8 mouse cellular contexts compared by ENCODE assay signal in genomic region chr7:27402675-27403074, GRCm38 (mm10). TPM values are rescaled to one million over a fixed set of nuclear protein-coding genes. Genes with fewer than 3 reads are reported as not detected.
DNase-seq lines count a peak whose midpoint lies in the region; ATAC-seq and TF ChIP-seq lines count a peak whose summit lies in the region.

No protein-coding gene starts in this region.

- no peaks in the 10 kb centered on the region for H3K36me3 ChIP-seq in heart, postnatal 0 days (replicated peaks; ENCODE audit: control insufficient read depth, insufficient read depth, low read length)
- no peaks in the 10 kb centered on the region for H3K36me3 ChIP-seq in heart, embryonic 11.5 days (ENCODE audit: control insufficient read depth, insufficient read depth, low read length)
- H3K36me3 ChIP-seq in hindbrain, postnatal 0 days (ENCODE audit: insufficient read depth, low read length) = peaks cover 10% of the 10 kb centered on the region; the same call in 1 of the 2 replicates
- H3K36me3 ChIP-seq in limb, embryonic 11.5 days (ENCODE audit: control insufficient read depth, insufficient read depth, low read length) = no peaks in the 10 kb centered on the region

- peaks cover 87% of the 10 kb centered on the region for H3K27me3 ChIP-seq in heart, postnatal 0 days (ENCODE audit: control insufficient read depth, insufficient read depth, low read length)
- H3K27me3 ChIP-seq in heart, embryonic 11.5 days (ENCODE audit: control insufficient read depth, insufficient read depth, low read length) = peaks cover 83% of the 10 kb centered on the region
- H3K27me3 ChIP-seq in hindbrain, postnatal 0 days (ENCODE audit: insufficient read depth, low read length) = peaks cover 37% of the 10 kb centered on the region
- peaks cover 57% of the 10 kb centered on the region for H3K27me3 ChIP-seq in limb, embryonic 11.5 days (ENCODE audit: control insufficient read depth, insufficient read depth, low read length)

- ATAC-seq in heart, postnatal 0 days (ENCODE audit: insufficient read depth, low read depth) = peak; percentile 55; the same call in 1 of the 2 replicates
- no peak for ATAC-seq in heart, embryonic 11.5 days (replicated peaks; ENCODE audit: insufficient number of reproducible peaks, low FRiP score, low TSS enrichment)
- peak; percentile 70; the same call in 1 of the 2 replicates for ATAC-seq in hindbrain, postnatal 0 days
- no peak for ATAC-seq in limb, embryonic 11.5 days (ENCODE audit: insufficient number of reproducible peaks, low FRiP score, low TSS enrichment, low read depth)
- ATAC-seq in neutrophil, adult 5-6 weeks (ENCODE audit: extremely low read depth, insufficient number of reproducible peaks, low FRiP score, poor library complexity, severe bottlenecking) = peak; percentile 40; the same call in 1 of the 2 replicates

- no peak overlapping the region for H3K4me2 ChIP-seq in heart, postnatal 0 days (ENCODE audit: low read depth, low read length)
- no peak overlapping the region for H3K4me2 ChIP-seq in heart, embryonic 11.5 days
- H3K4me2 ChIP-seq in hindbrain, postnatal 0 days (ENCODE audit: low read depth, low read length) = no peak overlapping the region
- H3K4me2 ChIP-seq in limb, embryonic 11.5 days (ENCODE audit: low read depth, severe bottlenecking) = no peak overlapping the region

- no peak overlapping the region for H3K27ac ChIP-seq in heart, postnatal 0 days (ENCODE audit: low read depth)
- H3K27ac ChIP-seq in heart, embryonic 11.5 days (ENCODE audit: low read depth, low read length) = no peak overlapping the region
- no peak overlapping the region for H3K27ac ChIP-seq in hindbrain, postnatal 0 days
- no peak overlapping the region for H3K27ac ChIP-seq in limb, embryonic 11.5 days (replicated peaks; ENCODE audit: low read depth, low read length)

- WGBS in heart, postnatal 0 days = 9% methylated on average over 16 of the region's 16 CpGs
- WGBS in heart, embryonic 11.5 days (ENCODE audit: insufficient replicate concordance) = 8% methylated on average over 16 of the region's 16 CpGs
- 15% methylated on average over 16 of the region's 16 CpGs for WGBS in hindbrain, postnatal 0 days
- WGBS in limb, embryonic 11.5 days = 12% methylated on average over 16 of the region's 16 CpGs

- H3K9ac ChIP-seq in heart, postnatal 0 days (replicated peaks; ENCODE audit: low read depth, low read length) = no peak overlapping the region
- no peak overlapping the region for H3K9ac ChIP-seq in heart, embryonic 11.5 days (ENCODE audit: low read depth, low read length)
- no peak overlapping the region for H3K9ac ChIP-seq in hindbrain, postnatal 0 days (replicated peaks; ENCODE audit: low read length)
- no peak overlapping the region for H3K9ac ChIP-seq in limb, embryonic 11.5 days (ENCODE audit: low read length)

- no peak for TF ChIP-seq EP300 in heart, postnatal 0 days (IDR thresholded peaks at IDR 0.05; ENCODE audit: low read depth)

- peak; percentile 64 for TF ChIP-seq CTCF in heart, postnatal 0 days (IDR thresholded peaks at IDR 0.05; ENCODE audit: low read depth)
- TF ChIP-seq CTCF in hindbrain, postnatal 0 days (IDR thresholded peaks at IDR 0.05; ENCODE audit: low read depth) = peak; percentile 82

- H3K4me3 ChIP-seq in heart, postnatal 0 days (ENCODE audit: low read depth, low read length) = no peak overlapping the region
- no peak overlapping the region for H3K4me3 ChIP-seq in heart, embryonic 11.5 days (ENCODE audit: low read depth, low read length)
- no peak overlapping the region for H3K4me3 ChIP-seq in hindbrain, postnatal 0 days (ENCODE audit: low read length)
- no peak overlapping the region for H3K4me3 ChIP-seq in limb, embryonic 11.5 days (ENCODE audit: low read depth, low read length)

- peaks cover 9% of the 10 kb centered on the region; the same call in 1 of the 2 replicates for H3K9me3 ChIP-seq in heart, postnatal 0 days (replicated peaks; ENCODE audit: control insufficient read depth, low read length)
- H3K9me3 ChIP-seq in heart, embryonic 11.5 days (replicated peaks; ENCODE audit: control insufficient read depth, low read length) = peaks cover 7% of the 10 kb centered on the region; the same call in 1 of the 2 replicates
- H3K9me3 ChIP-seq in hindbrain, postnatal 0 days (ENCODE audit: low read length) = no peaks in the 10 kb centered on the region
- H3K9me3 ChIP-seq in limb, embryonic 11.5 days (ENCODE audit: control insufficient read depth, low read length) = peaks cover 6% of the 10 kb centered on the region; the same call in 1 of the 2 replicates

- no peaks in the 10 kb centered on the region for H3K4me1 ChIP-seq in heart, postnatal 0 days (ENCODE audit: control insufficient read depth, insufficient read depth)
- H3K4me1 ChIP-seq in heart, embryonic 11.5 days (ENCODE audit: control insufficient read depth, insufficient read depth, low read length) = no peaks in the 10 kb centered on the region; the same call in 1 of the 2 replicates
- no peaks in the 10 kb centered on the region for H3K4me1 ChIP-seq in hindbrain, postnatal 0 days (ENCODE audit: insufficient read depth, low read length)
- 0 out of 2 replicates have a peak, but pooled peaks cover 2% of the 10 kb centered on the region for H3K4me1 ChIP-seq in limb, embryonic 11.5 days (ENCODE audit: control insufficient read depth, insufficient read depth, low read length)

- no peak for DNase-seq in heart, postnatal 0 days (ENCODE audit: low spot score)
- DNase-seq in adrenal gland, adult 18-20 months (ENCODE audit: low spot score in 2 of 2) = peak; percentile 64 to 68
- peak; percentile 70 for DNase-seq in embryo, embryonic 10.5 days (ENCODE audit: low spot score)
- DNase-seq in hindbrain, postnatal 0 days (ENCODE audit: low spot score) = peak; percentile 79
- DNase-seq in limb, embryonic 11.5 days (ENCODE audit: low spot score) = peak; percentile 78
- DNase-seq in thymus, postnatal 0 days (ENCODE audit: low spot score) = peak; percentile 63

RNA-seq across cellular contexts. Expression of gene Sptbn4, which starts 44.8 kb away (rescaled TPM):
- 0.12 TPM in 1 of 2 replicates, not detected in the other for total RNA-seq in heart, postnatal 0 days (2014; rRNA removed; ENCODE audit: low replicate concordance)
- polyA plus RNA-seq in heart, postnatal 0 days (2015; fragmentation: Nextera tagmentation; extraction: Ambion mirVana) = 0.05 and 0.07 TPM in 2 replicates
- 0.23 and 0.30 TPM in 2 replicates for polyA plus RNA-seq in heart, embryonic 11.5 days (2014; fragmentation: Nextera tagmentation; extraction: Ambion mirVana)
- 1 to 10 TPM; 2.9 to 3.1 TPM for total RNA-seq in adrenal gland, adult 18-20 months (2021)
- 24.1 and 24.8 TPM in 2 replicates for total RNA-seq in hindbrain, postnatal 0 days (2014; rRNA removed)
- polyA plus RNA-seq in hindbrain, postnatal 0 days (2015; fragmentation: Nextera tagmentation; extraction: Ambion mirVana) = 2.8 and 3.4 TPM in 2 replicates
- 0.15 and 0.27 TPM in 2 replicates for polyA plus RNA-seq in limb, embryonic 11.5 days (2014; fragmentation: Nextera tagmentation; extraction: Ambion mirVana)
- total RNA-seq in neutrophil, adult 5-6 weeks (2017) = 0.37 TPM in 1 of 2 replicates, not detected in the other
- 0.09 and 0.10 TPM in 2 replicates for polyA plus RNA-seq in thymus, postnatal 0 days (2015; fragmentation: Nextera tagmentation; extraction: Ambion mirVana)

RNA-seq across cellular contexts. Expression of gene Blvrb, which starts 45.1 kb away (rescaled TPM):
- 36.4 and 59.7 TPM in 2 replicates for total RNA-seq in heart, postnatal 0 days (2014; rRNA removed; ENCODE audit: low replicate concordance)
- 33.3 and 34.4 TPM in 2 replicates for polyA plus RNA-seq in heart, postnatal 0 days (2015; fragmentation: Nextera tagmentation; extraction: Ambion mirVana)
- 106 and 121 TPM in 2 replicates for polyA plus RNA-seq in heart, embryonic 11.5 days (2014; fragmentation: Nextera tagmentation; extraction: Ambion mirVana)
- 10 to 100 TPM; 40.1 to 56.1 TPM for total RNA-seq in adrenal gland, adult 18-20 months (2021)
- 19.7 and 23.9 TPM in 2 replicates for total RNA-seq in hindbrain, postnatal 0 days (2014; rRNA removed)
- 23.0 and 23.4 TPM in 2 replicates for polyA plus RNA-seq in hindbrain, postnatal 0 days (2015; fragmentation: Nextera tagmentation; extraction: Ambion mirVana)
- 29.0 and 30.5 TPM in 2 replicates for polyA plus RNA-seq in limb, embryonic 11.5 days (2014; fragmentation: Nextera tagmentation; extraction: Ambion mirVana)
- total RNA-seq in neutrophil, adult 5-6 weeks (2017) = 31.7 and 32.1 TPM in 2 replicates
- 26.0 and 27.6 TPM in 2 replicates for polyA plus RNA-seq in thymus, postnatal 0 days (2015; fragmentation: Nextera tagmentation; extraction: Ambion mirVana)

RNA-seq across cellular contexts. Expression of gene Gm20479, which starts 45.5 kb away (rescaled TPM):
- 2.0 TPM in 1 of 2 replicates, not detected in the other for total RNA-seq in heart, postnatal 0 days (2014; rRNA removed; ENCODE audit: low replicate concordance)
- 0.46 TPM in 1 of 2 replicates, not detected in the other for polyA plus RNA-seq in heart, postnatal 0 days (2015; fragmentation: Nextera tagmentation; extraction: Ambion mirVana)
- polyA plus RNA-seq in heart, embryonic 11.5 days (2014; fragmentation: Nextera tagmentation; extraction: Ambion mirVana) = 1.6 and 2.1 TPM in 2 replicates
- 1 to 10 TPM in 1 of 2 experiments, not detected in 1; 1.7 TPM for total RNA-seq in adrenal gland, adult 18-20 months (2021)
- total RNA-seq in hindbrain, postnatal 0 days (2014; rRNA removed) = not detected in 2 replicates
- not detected in 2 replicates for polyA plus RNA-seq in hindbrain, postnatal 0 days (2015; fragmentation: Nextera tagmentation; extraction: Ambion mirVana)
- 0.52 TPM in 1 of 2 replicates, not detected in the other for polyA plus RNA-seq in limb, embryonic 11.5 days (2014; fragmentation: Nextera tagmentation; extraction: Ambion mirVana)
- not detected in 2 replicates for total RNA-seq in neutrophil, adult 5-6 weeks (2017)
- 0.44 TPM in 1 of 2 replicates, not detected in the other for polyA plus RNA-seq in thymus, postnatal 0 days (2015; fragmentation: Nextera tagmentation; extraction: Ambion mirVana)

RNA-seq across cellular contexts. Expression of gene Shkbp1, which starts 46.9 kb away (rescaled TPM):
- total RNA-seq in heart, postnatal 0 days (2014; rRNA removed; ENCODE audit: low replicate concordance) = 16.7 and 21.0 TPM in 2 replicates
- polyA plus RNA-seq in heart, postnatal 0 days (2015; fragmentation: Nextera tagmentation; extraction: Ambion mirVana) = 14.2 and 18.3 TPM in 2 replicates
- polyA plus RNA-seq in heart, embryonic 11.5 days (2014; fragmentation: Nextera tagmentation; extraction: Ambion mirVana) = 33.3 and 34.1 TPM in 2 replicates
- total RNA-seq in adrenal gland, adult 18-20 months (2021) = 10 to 100 TPM; 18.3 to 19.4 TPM
- 27.0 and 31.2 TPM in 2 replicates for total RNA-seq in hindbrain, postnatal 0 days (2014; rRNA removed)
- 20.0 and 20.2 TPM in 2 replicates for polyA plus RNA-seq in hindbrain, postnatal 0 days (2015; fragmentation: Nextera tagmentation; extraction: Ambion mirVana)
- 46.5 and 50.9 TPM in 2 replicates for polyA plus RNA-seq in limb, embryonic 11.5 days (2014; fragmentation: Nextera tagmentation; extraction: Ambion mirVana)
- 56.8 and 69.9 TPM in 2 replicates for total RNA-seq in neutrophil, adult 5-6 weeks (2017)
- 45.1 and 46.3 TPM in 2 replicates for polyA plus RNA-seq in thymus, postnatal 0 days (2015; fragmentation: Nextera tagmentation; extraction: Ambion mirVana)

Comparison
In these comparisons a context has a peak if more than half of its experiments do, and no peak if none do; other contexts are left out.
1. ATAC-seq: peak in heart, postnatal 0 days (single experiment), hindbrain, postnatal 0 days (single experiment) and neutrophil, adult 5-6 weeks (single experiment); none in heart, embryonic 11.5 days (single experiment) and limb, embryonic 11.5 days (single experiment).